Mouse (Mus musculus) CD4-positive helper T cell, adult 2 months (primary cell): ENCODE data around the gene Mnd1.

Experiments used
- DNase-seq: peaks from one replicate; pipeline ENCODE4 v3.0.0-alpha.2; 2012; ENCODE audit warnings: low read depth, missing footprints, low spot score

Gene Mnd1

DNA sequence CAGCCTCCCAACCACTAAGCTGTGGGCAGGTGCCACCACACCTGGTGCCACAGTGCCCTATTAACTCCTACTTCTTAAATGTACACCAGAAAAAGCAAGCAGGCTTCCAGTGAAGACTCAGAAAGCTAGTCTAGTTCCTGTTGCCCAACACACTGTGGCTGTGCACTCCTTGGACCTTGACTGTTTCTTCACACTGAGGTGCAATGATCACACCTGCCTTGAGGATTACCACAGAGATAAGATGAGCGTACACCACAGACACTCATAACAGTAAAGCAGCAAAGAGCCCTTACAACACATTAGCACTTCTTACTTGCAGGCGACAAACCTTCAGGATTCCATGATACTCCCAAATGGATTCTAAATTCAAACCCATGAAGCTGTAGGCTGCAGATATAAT lies 62.7 kb downstream of the Mnd1 start:
- peak; percentile 20 for DNase-seq

DNA sequence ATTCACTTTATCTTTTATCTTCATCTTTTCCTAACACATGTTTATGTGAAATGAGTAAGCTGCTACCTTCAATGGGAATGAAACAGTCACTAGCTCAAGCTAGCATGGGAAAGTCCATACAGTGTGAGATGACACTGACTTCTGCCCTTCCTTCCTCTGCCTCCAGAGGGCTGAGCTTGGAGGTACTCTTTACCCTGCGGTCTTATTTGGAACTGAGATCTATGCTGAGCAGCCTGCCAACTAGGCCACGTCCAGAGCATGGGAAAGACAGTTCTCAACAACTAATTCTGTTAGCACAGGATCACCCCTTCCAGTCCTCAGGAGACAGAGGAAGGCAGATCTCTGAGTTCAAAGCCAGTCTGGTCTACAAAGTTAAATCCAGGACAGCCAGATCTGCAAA lies 64.6 kb downstream of the Mnd1 start:
- DNase-seq: peak; percentile 45

DNA sequence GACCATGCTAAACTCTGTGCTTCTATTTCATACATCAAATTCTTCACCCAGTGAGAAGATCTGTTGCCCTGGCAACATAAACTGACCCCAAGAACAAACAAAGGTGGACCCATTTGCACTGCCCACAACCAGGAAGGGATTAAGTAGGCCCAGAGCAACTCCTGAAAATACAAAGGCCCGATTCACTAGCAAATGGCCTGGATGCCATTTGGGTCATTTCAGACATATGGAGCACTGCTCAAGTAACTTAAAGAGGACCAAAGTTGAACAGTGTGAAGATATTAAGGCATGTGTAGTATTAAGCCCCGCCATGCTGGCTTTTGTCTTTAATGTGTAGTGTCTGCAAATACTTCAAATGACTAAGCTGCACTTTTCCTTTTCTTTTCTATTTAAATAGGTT lies 68.7 kb downstream of the Mnd1 start:
- DNase-seq: no peak

DNA sequence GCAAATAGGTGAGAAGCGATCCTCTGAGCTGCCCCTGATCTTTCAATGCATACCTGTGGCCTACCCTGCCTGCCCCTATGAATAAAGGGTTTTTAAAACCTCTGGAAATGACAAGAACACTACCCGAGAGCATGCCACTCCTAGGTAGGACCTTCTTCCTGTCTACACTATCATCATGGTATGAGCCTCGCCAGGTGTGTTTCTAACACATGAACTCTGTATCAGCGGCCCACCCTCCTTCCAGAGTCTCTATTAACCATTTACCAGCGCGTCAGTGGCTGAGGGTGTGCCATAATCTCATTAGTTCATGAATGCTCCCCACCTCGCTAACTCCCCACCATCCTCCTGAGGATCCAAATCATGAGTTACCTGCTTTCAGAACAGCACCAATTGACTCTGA lies 69.2 kb downstream of the Mnd1 start:
- DNase-seq: no peak

DNA sequence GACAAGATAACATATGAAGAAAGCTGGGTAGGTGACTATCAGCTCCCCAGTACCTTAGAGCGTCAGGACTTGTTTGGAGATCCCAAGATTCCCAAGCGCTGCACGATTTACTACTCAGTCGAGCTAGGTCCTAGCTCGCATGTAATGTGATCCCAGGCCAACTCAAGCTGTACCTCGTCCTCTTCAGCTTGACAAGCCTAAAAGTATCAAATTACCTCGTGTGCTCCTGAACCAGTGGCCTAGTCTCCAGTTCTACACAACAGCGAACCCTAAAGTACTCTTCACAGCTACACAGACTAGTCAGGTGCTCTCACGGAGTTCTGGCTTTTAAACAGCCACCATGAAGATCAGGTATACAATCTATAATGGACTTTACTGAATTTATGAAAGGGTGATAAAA lies 70.2 kb downstream of the Mnd1 start:
- DNase-seq: no peak

DNA sequence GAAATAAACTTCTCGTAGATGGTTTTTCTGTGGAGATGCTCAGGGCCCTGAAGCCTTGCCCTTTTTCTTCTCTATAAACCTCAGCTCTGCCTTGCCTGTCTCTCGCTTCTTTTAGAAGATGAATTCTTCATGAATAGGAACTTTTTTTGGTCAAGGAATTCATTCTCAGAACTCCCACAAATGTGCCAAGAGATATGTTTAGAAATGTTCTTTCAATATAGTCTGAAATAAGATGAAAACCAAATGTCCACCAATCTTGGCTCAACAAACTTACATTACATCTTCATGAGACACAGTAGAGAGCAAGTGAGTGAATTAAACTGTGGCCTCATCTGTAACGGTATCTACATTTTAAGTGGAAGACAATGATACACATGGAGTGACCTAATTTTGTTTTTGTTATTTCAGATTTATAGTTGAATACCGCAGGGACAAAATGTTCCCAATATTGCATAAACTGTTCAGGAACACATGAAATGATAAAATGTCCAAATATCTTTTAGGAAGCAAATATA lies 74.3 kb downstream of the Mnd1 start:
- no peak for DNase-seq

DNA sequence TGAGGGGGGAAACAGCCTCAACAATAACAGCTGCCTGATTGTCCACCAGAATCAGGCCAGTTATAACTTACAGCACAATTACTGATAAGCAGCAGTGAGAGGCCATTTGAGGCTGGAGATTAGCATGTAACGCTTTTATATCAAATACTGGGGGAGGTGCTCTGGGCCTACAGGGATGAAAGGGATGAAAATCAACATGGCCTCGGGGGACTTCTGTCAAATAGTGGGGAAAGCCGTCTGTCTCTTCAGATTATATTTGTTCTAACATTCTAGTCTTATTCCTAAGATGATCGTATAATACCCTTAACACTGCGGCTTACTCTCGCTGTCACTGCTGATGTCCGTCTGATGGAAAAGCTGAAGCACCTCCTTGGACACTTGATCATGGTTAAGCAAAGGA lies 75.5 kb downstream of the Mnd1 start:
- no peak for DNase-seq

DNA sequence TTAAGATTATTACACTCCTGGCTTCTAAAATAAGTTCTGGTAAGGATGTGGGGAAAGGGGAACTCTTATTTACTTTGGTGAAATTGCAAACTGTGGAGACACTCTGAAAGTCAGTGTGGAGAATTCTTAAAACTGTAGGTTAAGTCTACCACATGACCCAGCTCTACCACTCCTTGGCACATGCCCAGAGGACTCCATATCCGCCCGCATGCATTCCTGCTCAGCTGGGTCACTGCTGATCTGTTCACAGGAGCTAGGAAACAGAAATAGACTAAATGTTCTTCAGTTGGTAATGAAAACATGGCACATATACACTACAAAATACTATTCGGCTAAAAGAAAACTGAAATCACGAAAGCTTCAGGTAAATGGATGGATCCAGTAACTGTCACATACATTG lies 78.1 kb downstream of the Mnd1 start:
- no peak for DNase-seq

DNA sequence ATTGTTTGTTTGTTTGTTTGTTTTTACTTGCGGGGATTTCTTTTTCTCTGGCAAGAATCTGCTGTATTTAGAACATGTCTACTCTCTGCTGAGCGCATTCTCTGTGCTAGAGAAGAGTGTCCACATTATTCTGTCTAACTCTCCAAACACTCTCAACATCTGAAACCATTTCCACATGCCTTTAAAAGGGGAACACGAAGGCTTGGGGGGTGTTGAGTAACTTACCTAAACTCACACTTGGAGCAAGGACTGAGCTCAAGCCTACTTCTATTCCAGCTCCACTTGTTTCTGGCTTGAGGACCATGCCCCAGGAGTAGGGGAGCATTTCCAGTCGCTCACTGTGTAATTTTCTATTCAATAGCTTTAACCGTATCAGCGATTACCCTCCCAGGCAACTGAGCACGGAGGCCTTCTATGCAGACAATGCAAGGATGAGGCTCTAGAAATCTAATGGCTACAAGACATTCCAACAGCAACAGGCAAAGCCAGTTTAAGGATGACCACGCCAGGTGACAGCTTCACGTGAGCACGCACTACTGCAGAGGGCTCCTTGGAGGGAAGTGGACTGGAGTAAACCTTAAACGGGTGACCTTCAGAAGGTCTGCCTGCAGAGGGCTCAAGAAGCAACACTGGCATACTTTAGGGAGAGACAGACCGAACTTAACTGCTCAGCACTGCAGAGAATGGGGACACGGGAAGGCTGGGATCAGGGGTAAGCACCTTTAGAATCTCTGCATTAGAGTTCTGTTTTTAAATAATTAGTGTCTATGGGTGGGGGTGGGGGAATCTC lies 78.8 kb downstream of the Mnd1 start:
- no peak for DNase-seq

DNA sequence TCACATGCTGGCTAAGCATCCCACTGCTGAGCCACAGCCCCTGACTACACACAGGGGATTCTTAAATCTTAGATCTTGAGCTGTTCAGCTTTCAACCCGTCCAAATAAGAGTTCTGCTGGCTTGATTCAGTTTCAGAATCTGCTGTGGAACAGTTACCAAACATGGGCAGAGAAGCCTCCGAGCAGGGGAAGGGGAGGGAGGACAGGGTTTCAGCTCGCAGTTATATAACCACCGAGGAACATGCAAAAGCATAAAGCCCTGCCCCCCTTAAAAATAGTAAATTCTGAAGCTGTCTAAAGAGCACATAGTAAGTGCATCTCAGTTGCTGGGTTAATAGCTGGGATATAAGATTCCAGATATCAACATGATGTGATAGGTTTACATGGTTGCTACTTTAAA lies 80.1 kb downstream of the Mnd1 start:
- peak; percentile 47 for DNase-seq

DNA sequence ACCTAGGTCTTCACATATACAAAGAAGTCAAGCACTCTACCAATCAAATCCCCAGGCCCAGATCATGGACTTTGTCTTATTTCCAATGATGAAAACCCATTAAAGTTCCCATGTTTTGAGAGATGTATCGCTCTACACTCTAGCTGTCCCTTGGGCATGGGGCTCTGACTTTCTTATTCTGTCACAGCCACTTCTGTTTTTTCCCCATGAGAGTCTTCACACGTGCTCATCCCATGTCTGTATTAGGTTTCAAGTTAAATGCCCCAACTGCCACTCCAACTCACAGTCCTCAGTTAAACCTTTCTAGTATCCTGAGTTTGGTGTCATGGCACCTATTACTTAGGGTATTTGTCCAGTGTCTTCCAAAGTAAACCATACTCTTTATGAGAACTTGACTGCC lies 80.8 kb downstream of the Mnd1 start:
- DNase-seq: no peak

DNA sequence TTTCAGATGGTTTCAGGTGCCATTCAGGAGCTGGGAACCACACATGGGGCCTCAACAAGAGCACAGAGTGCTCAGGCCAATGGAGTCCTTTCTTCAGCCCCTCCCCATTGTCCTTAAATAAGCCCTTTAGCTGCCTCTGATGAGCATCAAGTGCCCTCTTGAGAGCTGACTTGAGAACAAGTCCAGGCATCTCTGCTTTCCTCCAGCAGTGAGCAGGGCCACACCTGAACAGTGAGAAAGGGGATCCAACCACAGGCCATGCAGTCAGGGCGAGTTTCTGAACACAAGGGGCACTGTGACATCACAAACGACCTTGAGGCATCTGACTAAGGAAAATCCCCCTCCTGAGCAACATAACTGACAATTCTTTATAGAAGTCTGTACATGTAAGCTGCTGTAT lies 83.9 kb downstream of the Mnd1 start:
- no peak for DNase-seq

DNA sequence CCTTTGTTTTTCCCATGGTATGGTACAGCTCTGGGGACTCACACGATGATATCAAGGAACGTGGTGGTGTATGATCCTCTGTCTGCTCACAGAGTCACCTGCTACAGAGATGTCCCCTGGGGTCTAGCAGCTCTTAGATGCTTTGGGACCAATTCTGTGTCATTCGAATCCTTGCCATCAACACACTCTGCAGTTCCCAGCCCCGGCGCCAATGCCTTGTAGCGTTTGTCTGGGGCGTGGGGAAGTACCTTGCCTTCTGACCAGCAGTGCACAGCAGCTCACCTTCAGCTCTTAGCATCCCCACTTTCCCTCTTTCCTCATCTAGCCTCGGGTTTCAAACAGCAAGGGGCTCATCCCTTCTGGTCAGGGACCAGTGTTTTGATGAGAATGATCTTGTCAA lies 84.8 kb downstream of the Mnd1 start:
- DNase-seq: no peak

DNA sequence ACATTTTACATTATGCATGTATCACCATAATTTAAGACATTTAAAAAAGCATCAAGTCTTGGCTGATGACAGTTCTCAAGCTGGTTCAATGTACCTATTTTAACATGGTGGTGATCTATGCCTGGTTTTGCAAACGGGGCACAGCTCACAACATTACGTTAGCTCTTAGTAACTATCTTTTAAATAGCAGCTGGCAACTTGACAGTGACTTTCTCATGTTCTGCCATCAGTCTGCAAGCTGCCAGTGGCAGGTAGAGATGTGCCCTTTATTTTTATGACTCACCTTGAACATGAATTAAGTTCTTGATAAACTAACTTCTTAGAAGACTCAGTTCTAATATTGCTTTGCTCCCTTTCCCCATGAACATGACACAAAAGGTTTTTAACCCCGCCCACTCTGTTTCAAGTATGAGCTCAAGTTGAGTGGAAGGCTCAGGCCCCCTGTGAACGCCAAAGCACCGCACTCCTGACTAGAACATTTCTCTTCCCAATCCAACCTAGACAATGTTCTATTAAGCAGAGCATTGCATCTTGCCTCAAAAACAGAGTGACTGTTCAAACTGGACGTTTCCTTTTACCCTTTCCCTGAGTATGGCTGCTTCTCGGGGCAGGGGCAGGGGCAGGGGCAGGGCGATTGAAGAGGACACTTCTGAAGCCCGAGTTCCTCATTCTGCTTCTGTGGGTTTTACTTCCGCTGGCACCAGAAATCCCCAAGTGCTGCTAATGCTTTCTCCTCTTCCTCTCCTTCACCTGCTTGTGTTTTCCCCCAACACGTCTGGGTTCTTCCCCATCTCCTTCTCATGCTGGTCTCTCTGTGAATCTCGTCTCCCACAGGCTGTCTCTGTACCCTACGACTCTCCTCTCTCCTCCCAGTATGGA lies 86.5 kb downstream of the Mnd1 start:
- DNase-seq: peak; percentile 32

DNA sequence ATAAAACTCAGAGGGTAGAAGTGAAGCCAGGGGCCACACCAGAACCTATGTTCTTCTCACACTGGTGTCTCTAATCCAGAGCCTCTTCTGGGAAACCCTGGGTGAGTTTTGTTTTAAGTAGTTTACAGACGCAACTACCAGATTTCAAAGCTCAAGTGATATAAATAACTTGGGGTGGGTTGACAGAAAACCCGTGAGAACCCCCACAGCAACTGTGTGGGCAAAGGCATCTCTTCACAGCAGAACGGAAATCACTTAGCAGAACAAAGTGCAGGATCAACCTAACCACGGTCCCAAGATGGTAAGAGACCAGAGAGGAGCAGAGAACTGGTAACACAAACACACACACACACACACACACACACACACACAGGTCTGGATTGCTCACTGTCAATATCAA lies 89.8 kb downstream of the Mnd1 start:
- DNase-seq: peak; percentile 81

DNA sequence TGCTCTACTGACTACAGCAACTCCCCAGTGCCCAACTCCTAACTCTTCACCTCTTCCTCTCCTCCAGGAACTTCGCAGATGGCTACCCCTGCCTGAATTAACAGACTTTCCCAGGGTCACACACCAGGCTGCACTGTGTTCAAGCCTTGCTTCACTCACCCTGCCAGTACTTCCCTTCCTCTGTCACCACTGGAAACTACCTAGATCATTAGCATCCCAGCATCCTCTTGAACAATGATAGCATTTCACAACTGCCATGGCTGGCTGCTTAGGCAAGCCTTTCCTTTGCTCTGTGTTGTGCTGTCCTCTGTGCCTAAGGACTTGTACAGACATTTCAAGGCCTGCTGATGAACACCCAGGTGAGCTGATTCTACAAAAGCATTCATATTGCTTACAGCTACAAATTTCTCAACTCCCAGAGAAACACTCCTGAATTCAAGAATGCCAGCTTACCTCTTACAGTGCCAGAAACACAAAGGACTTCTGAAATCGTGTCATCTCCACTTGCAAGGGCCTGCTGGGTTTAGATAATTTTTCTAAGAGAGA lies 92.1 kb downstream of the Mnd1 start:
- no peak for DNase-seq

DNA sequence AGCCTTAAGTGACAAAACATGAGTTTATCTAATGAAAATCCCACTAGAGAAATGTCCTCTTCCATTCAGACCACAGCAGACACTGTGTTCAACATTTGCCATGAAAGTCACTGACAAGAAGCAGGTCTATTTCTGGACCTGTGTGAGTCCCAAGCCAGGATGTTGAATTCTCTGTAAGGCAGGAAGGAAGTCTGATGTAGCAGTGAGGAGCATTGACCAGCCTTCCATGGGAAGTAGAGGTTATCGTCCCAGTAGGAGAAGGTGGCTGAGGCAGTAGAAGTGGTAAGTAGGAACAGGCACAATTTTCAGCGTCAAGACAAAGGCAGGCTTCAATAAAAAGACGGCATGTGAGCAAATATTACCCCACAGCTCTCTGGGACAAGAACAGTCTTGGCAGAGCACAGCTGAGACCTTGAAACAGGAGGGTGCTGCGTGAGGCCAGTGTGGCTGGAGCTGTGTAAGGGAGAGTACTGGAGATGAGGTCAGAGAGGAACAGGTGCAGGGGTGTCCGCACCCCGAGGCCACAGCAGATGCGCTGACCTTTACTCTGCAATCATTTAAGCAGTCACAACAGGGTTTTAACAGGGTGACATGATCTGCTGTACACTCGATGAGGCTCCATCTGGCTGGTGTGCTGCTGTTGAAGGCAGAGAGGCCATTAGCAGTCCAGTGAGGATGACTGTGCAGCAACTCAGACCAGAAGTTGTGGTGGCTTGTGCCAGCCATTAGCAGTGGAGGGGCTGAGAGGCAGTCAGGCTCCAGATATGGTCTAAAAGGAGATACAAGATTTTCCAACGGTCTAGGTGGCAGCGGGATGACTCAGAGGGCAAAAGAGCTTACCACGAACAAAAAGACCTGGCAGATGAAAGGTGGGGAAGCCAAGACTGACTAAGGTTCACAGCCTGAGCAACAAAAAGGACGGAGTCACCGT lies 93.8 kb downstream of the Mnd1 start:
- DNase-seq: no peak

DNA sequence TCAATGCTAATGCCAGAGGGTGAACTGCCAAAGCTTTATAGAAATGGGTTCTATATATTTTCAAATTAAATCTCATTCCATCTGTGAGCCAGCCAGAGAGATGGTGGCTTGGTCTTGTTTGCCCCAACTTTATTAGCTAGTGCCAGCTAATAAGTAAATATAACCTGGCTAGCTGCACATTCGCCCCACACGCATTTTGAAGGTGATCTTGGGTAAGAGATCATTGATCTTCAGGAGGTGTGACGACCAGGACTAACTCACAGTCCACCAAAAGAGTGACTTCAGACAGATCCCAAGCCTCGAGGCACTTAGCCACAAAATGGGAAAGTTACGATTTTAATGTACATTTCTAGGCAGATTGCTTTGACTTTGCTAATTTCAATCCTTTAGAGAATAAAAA lies 94.6 kb downstream of the Mnd1 start:
- DNase-seq: no peak

DNA sequence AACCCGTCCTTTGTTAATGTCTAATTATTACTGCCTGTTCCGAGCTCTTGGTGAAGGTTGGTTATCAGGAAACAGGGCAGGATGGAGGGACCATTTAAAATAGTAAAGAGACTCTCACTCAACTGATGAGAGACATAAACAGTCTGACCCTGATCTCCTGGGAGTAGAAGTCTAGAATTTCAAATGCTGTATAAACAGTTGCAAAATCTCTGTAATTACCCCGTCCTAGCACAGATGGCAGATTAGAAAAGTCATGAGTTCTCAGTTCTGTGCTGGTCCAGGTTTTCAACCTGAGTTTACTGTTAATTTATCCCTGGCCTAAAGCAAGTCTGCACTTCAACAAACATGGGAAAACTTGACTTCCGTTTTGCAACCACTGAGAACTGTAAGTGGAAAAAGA lies 95.5 kb downstream of the Mnd1 start:
- no peak for DNase-seq

DNA sequence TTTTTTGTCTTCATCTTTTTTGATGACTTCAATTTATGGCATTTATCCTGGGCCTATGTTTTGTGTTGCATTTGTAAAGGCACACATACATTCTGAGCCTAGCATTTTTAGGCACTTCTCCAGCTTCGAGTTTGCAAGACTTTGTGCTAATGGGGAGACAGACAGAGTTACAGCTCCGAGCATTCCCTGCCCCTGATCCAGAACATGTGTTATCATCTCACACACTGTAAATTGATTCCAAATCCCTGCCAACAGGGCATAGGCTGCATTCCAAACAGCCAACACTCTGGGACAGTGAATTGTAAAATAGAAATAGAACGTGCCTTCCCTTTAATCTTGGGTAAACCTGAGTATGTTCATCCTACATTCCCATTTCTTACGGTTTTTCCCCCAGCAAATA lies 95.9 kb downstream of the Mnd1 start:
- DNase-seq: no peak

DNA sequence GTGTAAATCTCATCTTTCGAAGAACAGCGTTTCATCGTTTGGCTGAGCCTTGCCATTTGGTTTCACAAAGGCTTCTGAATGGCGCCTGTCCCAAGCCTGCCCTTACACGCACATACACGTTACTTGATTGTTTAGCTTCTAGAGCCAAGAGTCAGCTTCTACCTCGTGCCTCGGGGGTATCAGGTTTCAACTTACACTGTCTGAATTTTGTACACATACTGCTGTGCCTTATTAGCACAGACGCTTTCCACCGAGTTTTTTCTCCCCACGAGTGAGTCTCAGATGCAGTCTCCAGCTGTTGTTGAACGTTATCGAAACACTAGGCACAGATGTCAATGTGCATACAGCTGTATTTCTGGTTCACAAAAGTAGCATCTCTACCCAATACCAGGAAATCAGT lies 96.3 kb downstream of the Mnd1 start:
- no peak for DNase-seq
